In the genomic region with DNA sequence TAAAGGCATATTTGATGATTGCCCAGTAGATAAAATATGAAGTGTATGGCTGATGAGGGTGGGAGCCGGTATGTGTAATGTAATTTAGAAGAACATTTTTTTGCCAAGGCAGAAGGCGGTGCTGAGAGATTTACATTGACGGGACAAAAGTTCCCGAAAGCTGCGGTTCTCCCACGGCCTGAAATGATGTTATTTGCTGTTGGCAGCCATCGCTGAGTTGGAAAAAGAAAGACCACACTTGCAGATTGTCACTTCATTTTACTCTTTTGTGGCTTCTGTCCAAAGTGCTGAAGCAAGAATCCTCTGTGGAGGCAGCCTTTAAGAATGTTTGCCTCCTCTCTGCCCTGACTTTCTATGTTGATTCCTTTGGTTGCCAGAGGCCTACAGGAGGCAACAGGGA, we compare ENCODE assay signal across 32 mouse cellular contexts.
A peak's percentile ranks its signal among the peaks of the same experiment; 100 is the strongest.
DNase-seq lines count a peak whose midpoint lies in the region; ATAC-seq and TF ChIP-seq lines count a peak whose summit lies in the region.
"Had no signal": no experiment of that assay in that cellular context is flagged by ENCODE, and none has a peak within 500 bp of the region (broad histone marks: within the 10 kb centered on the region; RNA-seq: fewer than 3 reads in every experiment).

No protein-coding gene starts in this region.

- no peak overlapping the region for H3K27ac ChIP-seq in embryonic facial prominence, embryonic 11.5 days (replicated peaks; ENCODE audit: low read depth, low read length)
- H3K27ac ChIP-seq in embryonic facial prominence, embryonic 10.5 days (replicated peaks), result no peak overlapping the region
- H3K27ac ChIP-seq in lung, embryonic 14.5 days (ENCODE audit: low read depth), result no peak overlapping the region
- H3K27ac ChIP-seq: embryonic facial prominence, embryonic 12.5 days; heart, embryonic 10.5 days; heart, embryonic 15.5 days; kidney, embryonic 15.5 days; layer of hippocampus, adult 2 months; liver, embryonic 14.5 days; lung, embryonic 15.5 days; midbrain, embryonic 12.5 days; neural tube, embryonic 15.5 days; stomach, embryonic 15.5 days had no signal

- H3K9ac ChIP-seq in embryonic facial prominence, embryonic 11.5 days (replicated peaks; ENCODE audit: low read length), result no peak overlapping the region
- H3K9ac ChIP-seq in lung, embryonic 14.5 days, result no peak overlapping the region
- H3K9ac ChIP-seq: embryonic facial prominence, embryonic 12.5 days; heart, embryonic 15.5 days; hindbrain, embryonic 13.5 days; kidney, embryonic 15.5 days; liver, embryonic 14.5 days; lung, embryonic 15.5 days; midbrain, embryonic 12.5 days; neural tube, embryonic 15.5 days; stomach, embryonic 15.5 days had no signal

- no peaks in the 10 kb centered on the region for H3K9me3 ChIP-seq in embryonic facial prominence, embryonic 11.5 days (replicated peaks; ENCODE audit: control insufficient read depth, low read length)
- no peaks in the 10 kb centered on the region for H3K9me3 ChIP-seq in embryonic facial prominence, embryonic 10.5 days
- H3K9me3 ChIP-seq in lung, embryonic 14.5 days (ENCODE audit: low read depth, low read length), result no peaks in the 10 kb centered on the region
- H3K9me3 ChIP-seq: embryonic facial prominence, embryonic 12.5 days; heart, embryonic 10.5 days; heart, embryonic 15.5 days; hindbrain, embryonic 13.5 days; kidney, embryonic 15.5 days; lung, embryonic 15.5 days; megakaryocyte, embryonic 14.5 days; midbrain, embryonic 12.5 days; neural tube, embryonic 15.5 days; stomach, embryonic 15.5 days had no signal

- no peak overlapping the region for H3K4me3 ChIP-seq in embryonic facial prominence, embryonic 11.5 days (ENCODE audit: low read depth, low read length)
- no peak overlapping the region for H3K4me3 ChIP-seq in embryonic facial prominence, embryonic 10.5 days
- H3K4me3 ChIP-seq in lung, embryonic 14.5 days (ENCODE audit: low read depth, low read length), result no peak overlapping the region
- H3K4me3 ChIP-seq: embryonic facial prominence, embryonic 12.5 days; heart, embryonic 10.5 days; heart, embryonic 15.5 days; hindbrain, embryonic 13.5 days; kidney, embryonic 15.5 days; layer of hippocampus, adult 2 months; lung, embryonic 15.5 days; megakaryocyte, embryonic 14.5 days; midbrain, embryonic 12.5 days; neural tube, embryonic 15.5 days; stomach, embryonic 15.5 days had no signal

- peak; percentile 20 for DNase-seq in embryonic facial prominence, embryonic 11.5 days (ENCODE audit: low spot score)
- no peak for DNase-seq in embryonic facial prominence, embryonic 10.5 days (ENCODE audit: low spot score)
- DNase-seq in lung, embryonic 14.5 days, result peak; percentile 43
- DNase-seq in lung, adult 18-20 months, result no peak
- DNase-seq in right cerebral cortex, postnatal 36 days (ENCODE audit: low spot score in 2 of 2), result peak; percentile 14 to 18
- no peak for DNase-seq in right cerebral cortex, postnatal 14 days
- no peak for DNase-seq in gastrocnemius, postnatal 25 days
- DNase-seq: adrenal gland, adult 8-10 months; cerebellum, adult 11 months; cerebellum, adult 9-10 months; cerebellum, postnatal 36 days; gastrocnemius, postnatal 14 days; heart, adult 11 months; heart, postnatal 36 days; kidney, adult 11 months; kidney, postnatal 36 days; liver; lung, postnatal 4 days; retina, postnatal 1 day had no signal

- no peak overlapping the region for H3K4me2 ChIP-seq in embryonic facial prominence, embryonic 11.5 days (ENCODE audit: low read depth, low read length)
- no peak overlapping the region for H3K4me2 ChIP-seq in lung, embryonic 14.5 days
- H3K4me2 ChIP-seq: embryonic facial prominence, embryonic 12.5 days; heart, embryonic 15.5 days; hindbrain, embryonic 13.5 days; kidney, embryonic 15.5 days; lung, embryonic 15.5 days; midbrain, embryonic 12.5 days; neural tube, embryonic 15.5 days; stomach, embryonic 15.5 days had no signal

- H3K36me3 ChIP-seq in embryonic facial prominence, embryonic 11.5 days (replicated peaks; ENCODE audit: control insufficient read depth, insufficient read depth, low read depth, low read length), result no peaks in the 10 kb centered on the region
- no peaks in the 10 kb centered on the region for H3K36me3 ChIP-seq in embryonic facial prominence, embryonic 10.5 days (replicated peaks)
- no peaks in the 10 kb centered on the region for H3K36me3 ChIP-seq in lung, embryonic 14.5 days (ENCODE audit: insufficient read depth)
- H3K36me3 ChIP-seq: embryonic facial prominence, embryonic 12.5 days; heart, embryonic 10.5 days; heart, embryonic 15.5 days; hindbrain, embryonic 13.5 days; kidney, embryonic 15.5 days; lung, embryonic 15.5 days; midbrain, embryonic 12.5 days; neural tube, embryonic 15.5 days; stomach, embryonic 15.5 days had no signal

- 88% methylated on average over 7 of the region's 7 CpGs for WGBS in embryonic facial prominence, embryonic 11.5 days
- WGBS in embryonic facial prominence, embryonic 10.5 days, result 87% methylated on average over 7 of the region's 7 CpGs
- 66% methylated on average over 7 of the region's 7 CpGs for WGBS in lung, embryonic 14.5 days

- H3K4me1 ChIP-seq in embryonic facial prominence, embryonic 11.5 days (ENCODE audit: control insufficient read depth, insufficient read depth, low read length), result no peaks in the 10 kb centered on the region
- H3K4me1 ChIP-seq in embryonic facial prominence, embryonic 10.5 days, result no peaks in the 10 kb centered on the region
- H3K4me1 ChIP-seq in lung, embryonic 14.5 days (ENCODE audit: insufficient read depth), result no peaks in the 10 kb centered on the region
- H3K4me1 ChIP-seq: embryonic facial prominence, embryonic 12.5 days; heart, embryonic 10.5 days; heart, embryonic 15.5 days; kidney, embryonic 15.5 days; lung, embryonic 15.5 days; megakaryocyte, embryonic 14.5 days; stomach, embryonic 15.5 days had no signal

- H3K27me3 ChIP-seq in embryonic facial prominence, embryonic 11.5 days (ENCODE audit: control insufficient read depth, insufficient read depth, low read length), result no peaks in the 10 kb centered on the region
- no peaks in the 10 kb centered on the region for H3K27me3 ChIP-seq in embryonic facial prominence, embryonic 10.5 days (replicated peaks; ENCODE audit: low read depth, poor library complexity, severe bottlenecking)
- no peaks in the 10 kb centered on the region for H3K27me3 ChIP-seq in lung, embryonic 14.5 days (ENCODE audit: insufficient read depth, low read length)
- H3K27me3 ChIP-seq: embryonic facial prominence, embryonic 12.5 days; heart, embryonic 15.5 days; hindbrain, embryonic 13.5 days; kidney, embryonic 15.5 days; lung, embryonic 15.5 days; megakaryocyte, embryonic 14.5 days; midbrain, embryonic 12.5 days; neural tube, embryonic 15.5 days; stomach, embryonic 15.5 days had no signal

- no peak for TF ChIP-seq CTCF in lung, embryonic 14.5 days (IDR thresholded peaks at IDR 0.05; ENCODE audit: low read depth)

- ATAC-seq in embryonic facial prominence, embryonic 11.5 days (replicated peaks; ENCODE audit: insufficient number of reproducible peaks, low FRiP score, low TSS enrichment, low read depth), result no peak
- no peak for ATAC-seq in lung, embryonic 14.5 days (ENCODE audit: insufficient read depth)
- ATAC-seq: forebrain, embryonic 14.5 days had no signal

Comparison
In these comparisons a context has a peak if more than half of its experiments do, and no peak if none do; other contexts are left out.
1. DNase-seq: peak in embryonic facial prominence, embryonic 11.5 days (single experiment), lung, embryonic 14.5 days (single experiment) and right cerebral cortex, postnatal 36 days (2 of 2); none in embryonic facial prominence, embryonic 10.5 days (single experiment), lung, adult 18-20 months (0 of 2), right cerebral cortex, postnatal 14 days (single experiment) and gastrocnemius, postnatal 25 days (single experiment).